Mouse (Mus musculus): ENCODE data around the gene Pcare.

- TF ChIP-seq EP300 (IDR thresholded peaks at IDR 0.05): no peak
- no peak for TF ChIP-seq CTCF (IDR thresholded peaks at IDR 0.05)
Measured at GRCm38 (mm10) chr17:71712279-71712678, 40.4 kb downstream of the Pcare start.
